Mouse (Mus musculus): Measurements from ENCODE around the gene Theg. TPM values are rescaled to one million over a fixed set of nuclear protein-coding genes. Genes with fewer than 3 reads are reported as not detected.

Theg gene
- not detected for polyA plus RNA-seq (2014; fragmentation: Illumina TruSeq; extraction: RNeasy Lipid Tissue Mini Kit (QIAGEN cat#74804); ENCODE audit: low read depth, low replicate concordance)

DNA sequence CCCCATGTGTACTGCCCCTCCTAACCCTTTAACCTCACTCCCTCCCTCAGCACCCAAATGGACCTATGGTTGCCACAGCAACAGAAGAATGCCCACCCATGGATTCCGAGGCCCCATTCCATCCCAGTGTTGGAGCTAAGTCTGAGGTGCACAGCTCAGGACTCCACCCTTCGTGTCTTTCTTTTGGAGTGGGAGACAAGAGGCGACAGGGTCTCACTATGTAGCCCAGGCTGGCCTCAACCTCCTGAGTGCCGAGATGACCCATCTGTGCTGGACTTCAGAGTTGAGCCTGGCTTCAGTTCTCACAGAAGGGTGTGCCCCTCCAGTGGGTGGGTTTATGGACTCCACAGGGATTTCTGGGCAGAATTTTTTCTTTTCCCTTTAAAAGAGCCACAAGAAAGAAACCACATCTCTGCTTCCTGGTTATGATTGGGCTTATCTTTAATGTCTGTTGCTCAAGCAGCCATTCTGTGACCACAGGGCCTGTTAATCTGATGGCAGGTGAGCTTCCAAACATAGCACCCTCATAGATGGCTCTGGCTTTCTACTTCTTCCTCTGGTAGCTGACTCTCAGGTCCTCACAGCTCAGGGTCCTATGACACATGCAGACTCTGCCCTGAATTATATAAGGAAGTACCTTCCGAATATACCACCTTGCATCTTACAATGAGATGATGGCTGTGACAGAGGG lies at the start of gene Theg:
Theg (minus strand) TSS at position 271 of the 691 bp plus-strand sequence.

DNA sequence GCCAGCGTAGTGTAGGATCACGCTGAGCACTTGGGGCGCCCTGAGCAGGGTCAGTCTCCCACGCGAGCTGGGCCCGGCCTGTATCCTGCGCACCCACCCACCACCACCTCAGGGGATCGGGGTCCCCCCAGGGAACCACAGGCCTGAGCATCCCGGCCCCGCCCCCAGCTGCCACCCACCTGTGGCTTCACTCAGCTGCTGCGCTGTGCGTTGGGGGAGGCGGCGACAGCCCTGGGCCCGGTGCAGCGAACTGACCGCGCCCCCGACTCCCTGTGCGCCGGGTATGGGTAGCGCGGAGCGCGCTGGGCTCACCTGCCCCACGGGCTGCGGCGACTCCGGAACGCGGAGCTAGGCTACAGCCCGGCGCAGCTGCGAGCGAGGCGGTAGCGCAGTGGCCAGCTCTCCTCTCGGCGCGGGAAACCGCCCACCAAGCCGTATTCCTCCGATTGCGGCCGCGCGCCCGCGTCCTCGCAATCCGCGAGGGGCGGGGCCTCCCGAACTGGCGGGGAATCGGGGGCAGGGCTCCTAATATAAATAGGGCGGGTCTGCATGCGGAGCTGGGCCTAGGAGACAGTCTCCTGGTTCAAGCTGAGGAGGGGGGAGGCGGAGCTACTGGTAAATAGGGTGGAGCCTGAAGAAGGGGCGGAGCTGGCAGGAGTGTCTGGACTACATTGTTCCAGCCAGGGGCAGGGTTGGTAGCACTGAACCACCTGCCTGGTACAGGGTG lies 26.6 kb upstream of the Theg start, which contains the start of gene C2cd4c:
C2cd4c (minus strand) TSS at position 448 of the 727 bp plus-strand sequence.

DNA sequence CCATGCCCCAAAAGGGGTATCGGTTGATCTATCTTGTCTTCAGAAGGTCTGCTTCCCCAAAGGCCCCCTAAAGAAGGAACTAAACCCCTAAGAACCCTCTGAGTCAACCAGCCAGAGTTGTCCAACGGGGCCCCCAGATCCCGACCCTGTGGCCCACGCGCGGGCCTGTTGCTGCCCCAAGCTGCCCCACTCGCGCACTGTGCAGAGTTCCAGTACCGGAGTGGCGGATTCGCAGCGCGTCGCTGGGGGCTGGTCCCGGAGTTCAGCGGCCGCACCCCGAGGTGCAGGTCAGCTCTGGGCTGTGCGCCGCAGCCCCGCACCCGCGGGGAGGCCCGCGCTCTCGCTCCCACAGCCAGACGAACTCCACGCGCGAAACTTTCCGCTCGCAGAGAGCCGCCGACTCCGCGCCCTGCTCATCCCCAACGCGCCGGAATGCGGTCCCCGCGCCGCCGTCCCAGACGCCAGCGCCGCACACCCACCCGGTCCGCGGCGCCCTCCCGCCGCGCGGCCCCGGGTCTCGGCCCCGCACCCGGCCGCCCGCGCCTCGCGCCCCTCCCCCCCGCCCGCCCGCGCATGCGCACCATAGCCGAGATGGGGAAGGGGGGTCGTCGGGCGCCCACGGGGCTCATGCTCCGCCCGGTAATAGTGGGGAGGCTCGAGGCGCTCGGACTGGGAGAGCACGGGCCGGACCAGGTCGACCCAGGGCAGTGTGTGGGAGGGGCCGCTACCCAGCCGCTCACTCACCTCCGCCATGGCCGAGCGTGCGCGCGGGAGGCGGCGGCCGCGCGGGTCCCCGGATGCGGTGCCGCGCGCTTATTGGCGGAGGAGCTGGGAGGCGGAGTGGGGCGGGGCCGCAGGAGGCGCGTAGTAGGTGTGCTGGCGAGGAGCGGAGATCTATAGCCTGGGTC lies 32.5 kb downstream of the Theg start, which contains the start of gene Mier2:
Mier2 (minus strand) TSS at position 870 of the 908 bp plus-strand sequence.

GRCm38 (mm10) chr10:79533126-79533911 lies 53.8 kb downstream of the Theg start, which contains the start of gene Plpp2:
TSS of gene Plpp2 (minus strand) at chr10:79533796.

Other genes starting within 250 kb of the Theg start
- not detected for gene Vmn2r82, start 230.8 kb downstream of the Theg start, polyA plus RNA-seq (2014; fragmentation: Illumina TruSeq; extraction: RNeasy Lipid Tissue Mini Kit (QIAGEN cat#74804); ENCODE audit: low read depth, low replicate concordance)
- gene Vmn2r83, start 118.6 kb downstream of the Theg start, polyA plus RNA-seq (2014; fragmentation: Illumina TruSeq; extraction: RNeasy Lipid Tissue Mini Kit (QIAGEN cat#74804); ENCODE audit: low read depth, low replicate concordance): not detected
- 3.4 TPM for gene Plpp2, start 53.5 kb downstream of the Theg start, polyA plus RNA-seq (2014; fragmentation: Illumina TruSeq; extraction: RNeasy Lipid Tissue Mini Kit (QIAGEN cat#74804); ENCODE audit: low read depth, low replicate concordance)
- gene Mier2, start 32.1 kb downstream of the Theg start, polyA plus RNA-seq (2014; fragmentation: Illumina TruSeq; extraction: RNeasy Lipid Tissue Mini Kit (QIAGEN cat#74804); ENCODE audit: low read depth, low replicate concordance): not detected
- gene C2cd4c, start 26.7 kb upstream of the Theg start, polyA plus RNA-seq (2014; fragmentation: Illumina TruSeq; extraction: RNeasy Lipid Tissue Mini Kit (QIAGEN cat#74804); ENCODE audit: low read depth, low replicate concordance): not detected
- not detected for gene Shc2, start 50.6 kb upstream of the Theg start, polyA plus RNA-seq (2014; fragmentation: Illumina TruSeq; extraction: RNeasy Lipid Tissue Mini Kit (QIAGEN cat#74804); ENCODE audit: low read depth, low replicate concordance)
- gene Odf3l2, start 58.4 kb upstream of the Theg start, polyA plus RNA-seq (2014; fragmentation: Illumina TruSeq; extraction: RNeasy Lipid Tissue Mini Kit (QIAGEN cat#74804); ENCODE audit: low read depth, low replicate concordance): not detected
- gene Madcam1, start 77.2 kb upstream of the Theg start, polyA plus RNA-seq (2014; fragmentation: Illumina TruSeq; extraction: RNeasy Lipid Tissue Mini Kit (QIAGEN cat#74804); ENCODE audit: low read depth, low replicate concordance): not detected
- gene Tpgs1, start 82.0 kb upstream of the Theg start, polyA plus RNA-seq (2014; fragmentation: Illumina TruSeq; extraction: RNeasy Lipid Tissue Mini Kit (QIAGEN cat#74804); ENCODE audit: low read depth, low replicate concordance): not detected
- not detected for gene Cdc34, start 94.9 kb upstream of the Theg start, polyA plus RNA-seq (2014; fragmentation: Illumina TruSeq; extraction: RNeasy Lipid Tissue Mini Kit (QIAGEN cat#74804); ENCODE audit: low read depth, low replicate concordance)
- not detected for gene Gzmm, start 101.7 kb upstream of the Theg start, polyA plus RNA-seq (2014; fragmentation: Illumina TruSeq; extraction: RNeasy Lipid Tissue Mini Kit (QIAGEN cat#74804); ENCODE audit: low read depth, low replicate concordance)
- gene Bsg, start 117.2 kb upstream of the Theg start, polyA plus RNA-seq (2014; fragmentation: Illumina TruSeq; extraction: RNeasy Lipid Tissue Mini Kit (QIAGEN cat#74804); ENCODE audit: low read depth, low replicate concordance): 293 TPM
- gene Hcn2, start 129.3 kb upstream of the Theg start, polyA plus RNA-seq (2014; fragmentation: Illumina TruSeq; extraction: RNeasy Lipid Tissue Mini Kit (QIAGEN cat#74804); ENCODE audit: low read depth, low replicate concordance): not detected
- 4.2 TPM for gene Polrmt, start 159.2 kb upstream of the Theg start, polyA plus RNA-seq (2014; fragmentation: Illumina TruSeq; extraction: RNeasy Lipid Tissue Mini Kit (QIAGEN cat#74804); ENCODE audit: low read depth, low replicate concordance)
- not detected for gene Fgf22, start 167.7 kb upstream of the Theg start, polyA plus RNA-seq (2014; fragmentation: Illumina TruSeq; extraction: RNeasy Lipid Tissue Mini Kit (QIAGEN cat#74804); ENCODE audit: low read depth, low replicate concordance)
- gene Rnf126, start 179.6 kb upstream of the Theg start, polyA plus RNA-seq (2014; fragmentation: Illumina TruSeq; extraction: RNeasy Lipid Tissue Mini Kit (QIAGEN cat#74804); ENCODE audit: low read depth, low replicate concordance): 0.36 TPM
- gene Fstl3, start 189.9 kb upstream of the Theg start, polyA plus RNA-seq (2014; fragmentation: Illumina TruSeq; extraction: RNeasy Lipid Tissue Mini Kit (QIAGEN cat#74804); ENCODE audit: low read depth, low replicate concordance): 2.6 TPM
- not detected for gene Prss57, start 203.6 kb upstream of the Theg start, polyA plus RNA-seq (2014; fragmentation: Illumina TruSeq; extraction: RNeasy Lipid Tissue Mini Kit (QIAGEN cat#74804); ENCODE audit: low read depth, low replicate concordance)
- gene Palm, start 206.2 kb upstream of the Theg start, polyA plus RNA-seq (2014; fragmentation: Illumina TruSeq; extraction: RNeasy Lipid Tissue Mini Kit (QIAGEN cat#74804); ENCODE audit: low read depth, low replicate concordance): 1.1 TPM
- gene Misp, start 233.7 kb upstream of the Theg start, polyA plus RNA-seq (2014; fragmentation: Illumina TruSeq; extraction: RNeasy Lipid Tissue Mini Kit (QIAGEN cat#74804); ENCODE audit: low read depth, low replicate concordance): 0.49 TPM